Mouse (Mus musculus): ENCODE measurements around the gene Fam198a.

Fam198a gene

DNA sequence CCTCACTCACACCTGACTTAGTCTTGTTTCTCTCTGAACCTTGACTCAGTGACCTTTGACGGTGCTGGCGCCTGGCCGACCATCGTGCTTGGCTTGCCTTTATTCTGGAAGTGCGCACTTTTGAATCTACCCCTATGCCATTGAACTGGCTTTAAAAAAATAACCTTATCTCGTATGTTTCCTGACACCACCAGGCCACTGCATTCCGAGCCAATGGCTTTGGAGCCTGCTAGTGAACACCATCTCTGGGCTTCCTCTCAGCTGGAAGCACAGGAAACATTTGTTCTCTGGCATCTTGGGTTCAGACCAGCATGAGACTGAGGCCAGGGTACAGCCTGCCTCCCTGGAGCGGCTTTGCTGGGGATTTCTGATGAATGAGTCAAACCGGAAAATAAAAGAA is 72.0 kb downstream of the Fam198a start:
- DNase-seq (ENCODE audit: low spot score), result no peak

DNA sequence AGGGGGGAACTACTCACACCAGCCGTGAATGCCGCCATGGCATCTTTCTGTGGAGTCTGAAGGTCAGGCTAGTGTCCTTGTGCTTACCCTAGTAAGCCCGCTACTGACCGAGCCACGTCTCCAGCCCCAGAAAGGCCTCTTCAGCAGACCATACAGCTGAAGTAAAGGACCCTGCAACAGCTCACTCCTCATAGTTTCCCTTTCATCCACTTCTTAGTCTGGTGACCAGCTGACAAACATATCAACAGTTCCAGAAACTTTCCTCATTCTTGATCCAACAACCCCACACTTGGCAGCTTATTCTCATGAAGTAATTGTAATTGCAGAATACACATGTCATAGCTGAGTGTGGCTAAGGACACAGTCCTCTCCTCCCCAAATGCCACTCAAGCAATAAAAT is 73.1 kb downstream of the Fam198a start:
- DNase-seq (ENCODE audit: low spot score), result no peak

DNA sequence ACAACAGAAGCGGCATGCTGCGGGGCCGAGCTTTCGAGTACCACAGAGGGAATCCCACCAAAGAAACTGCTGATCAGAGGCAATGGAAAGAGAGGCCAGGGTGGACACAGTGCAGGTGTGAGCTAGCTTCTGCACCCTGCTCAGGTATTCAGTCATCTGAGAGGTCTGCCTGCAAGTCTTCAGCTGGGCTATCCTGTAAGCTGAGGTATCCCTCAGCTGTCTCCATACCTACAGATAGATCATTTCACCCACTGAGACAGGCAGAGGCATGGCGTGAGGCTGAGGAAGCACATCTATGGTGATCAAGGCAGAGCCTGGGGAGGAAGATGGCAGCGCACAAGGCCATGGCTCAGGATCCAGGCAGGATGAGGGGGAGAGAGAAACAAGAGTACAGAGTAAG is 73.6 kb downstream of the Fam198a start:
- no peak for DNase-seq (ENCODE audit: low spot score)

DNA sequence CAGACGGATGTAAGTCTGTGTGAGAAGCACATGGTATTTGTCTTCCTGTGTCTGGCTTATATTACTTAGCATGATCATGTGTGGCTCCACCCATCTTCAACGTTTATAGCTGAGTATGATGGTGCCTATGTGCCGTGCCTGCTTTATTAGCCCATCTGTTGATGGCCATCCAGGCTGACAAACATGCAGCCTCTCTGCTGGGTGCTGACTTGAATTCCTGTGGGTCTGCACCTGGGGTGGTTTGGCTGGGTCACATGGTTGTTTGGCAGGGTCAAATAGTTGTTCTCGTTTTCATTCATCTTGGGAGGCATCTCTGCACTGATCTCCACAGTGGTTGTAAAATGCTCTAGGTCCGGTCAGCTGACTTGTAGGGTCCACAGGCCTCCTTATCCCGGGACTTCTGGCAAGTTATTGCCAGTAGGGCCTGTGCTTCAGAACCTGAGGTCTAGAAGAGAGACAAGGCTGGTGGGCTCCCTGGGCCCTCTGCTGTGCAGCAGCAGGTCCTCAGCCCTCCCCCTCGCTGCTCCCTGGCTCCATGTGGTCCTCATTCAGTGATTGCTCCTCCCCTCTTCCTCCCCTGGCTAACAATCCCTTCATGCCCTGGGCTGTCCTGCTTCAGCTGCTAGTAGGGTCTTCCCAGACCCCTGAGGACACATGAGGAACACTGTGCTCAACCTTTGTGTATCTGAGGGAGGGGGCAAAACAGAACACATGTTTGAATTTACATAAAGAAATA is 75.2 kb downstream of the Fam198a start:
- no peak for DNase-seq (ENCODE audit: low spot score)

DNA sequence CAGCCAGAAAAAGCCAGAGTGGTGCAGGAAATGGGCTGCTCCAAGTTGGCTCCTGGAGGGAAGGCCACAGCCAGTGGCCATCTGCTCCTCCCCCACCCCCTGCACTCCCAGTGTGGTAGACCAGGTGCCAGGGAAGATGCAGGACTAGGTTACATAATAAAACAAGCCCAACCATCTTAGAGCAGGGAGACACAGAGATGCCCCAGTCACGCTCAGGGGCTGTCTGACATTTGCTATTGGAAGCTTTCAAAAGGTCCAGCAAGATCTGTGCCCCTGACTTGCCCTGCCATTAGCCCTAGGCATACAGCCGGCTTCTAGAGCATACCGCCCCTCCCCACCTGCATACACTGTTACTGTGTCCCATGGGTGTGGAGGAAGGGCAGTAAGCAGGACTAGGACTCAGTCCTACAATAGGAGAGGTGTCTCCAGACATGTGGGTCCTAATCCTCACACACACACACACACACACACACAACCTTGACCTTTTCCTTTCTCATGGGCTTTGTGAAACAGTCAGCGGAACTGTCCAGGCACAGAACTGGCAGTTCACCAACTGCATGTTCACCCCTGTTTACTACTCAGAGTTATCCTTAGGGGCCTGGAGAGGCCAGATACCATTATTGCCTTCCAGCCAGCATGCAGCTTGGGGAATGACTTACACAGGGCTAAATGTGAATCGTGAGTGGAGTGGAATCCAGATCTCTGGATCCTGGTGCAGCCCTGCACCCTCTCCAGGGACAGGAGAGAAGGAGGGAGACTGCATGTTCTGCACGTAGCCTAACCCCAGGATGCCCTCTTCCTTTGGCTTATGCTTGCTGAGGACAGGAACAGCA is 76.5 kb downstream of the Fam198a start:
- no peak for DNase-seq (ENCODE audit: low spot score)

DNA sequence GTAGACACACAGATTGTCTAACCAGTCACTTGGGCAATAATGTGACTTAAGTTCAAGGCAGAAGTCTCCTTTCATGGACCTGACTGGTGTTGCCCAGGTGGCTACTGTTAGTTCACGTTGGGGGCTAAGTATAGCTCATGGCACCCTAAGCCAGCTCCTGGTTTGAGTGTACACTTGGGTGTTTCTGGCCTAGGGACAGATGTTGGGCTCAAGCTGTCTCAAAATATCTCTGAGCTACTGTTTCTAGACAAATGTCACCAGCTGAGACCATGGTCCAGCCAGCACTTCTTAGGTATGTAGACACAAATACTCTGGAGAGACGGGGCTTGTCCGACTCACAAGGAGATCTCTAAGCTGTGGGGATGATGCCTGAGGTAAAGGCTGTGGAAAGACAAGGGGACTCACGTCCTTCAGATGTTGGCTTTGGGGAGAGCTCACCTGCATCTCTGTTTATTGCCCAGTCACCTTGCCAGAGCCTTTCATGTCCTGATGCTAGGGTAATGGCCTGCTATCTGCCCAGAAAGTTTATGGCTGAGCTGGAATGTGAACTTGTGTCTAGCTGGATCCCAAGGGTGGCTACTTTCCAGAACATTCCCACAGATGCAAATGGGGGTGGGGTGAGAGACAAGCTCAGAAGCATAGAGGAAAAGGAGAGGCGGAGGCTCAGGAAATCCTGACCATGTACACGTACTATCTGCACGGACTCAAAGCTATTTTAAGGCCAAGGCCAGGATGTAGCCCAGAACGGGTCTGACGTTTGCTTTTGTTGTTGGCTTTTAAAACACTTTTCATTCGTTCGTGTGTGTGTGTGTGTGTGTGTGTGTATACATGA is 77.3 kb downstream of the Fam198a start:
- DNase-seq (ENCODE audit: low spot score), result no peak

DNA sequence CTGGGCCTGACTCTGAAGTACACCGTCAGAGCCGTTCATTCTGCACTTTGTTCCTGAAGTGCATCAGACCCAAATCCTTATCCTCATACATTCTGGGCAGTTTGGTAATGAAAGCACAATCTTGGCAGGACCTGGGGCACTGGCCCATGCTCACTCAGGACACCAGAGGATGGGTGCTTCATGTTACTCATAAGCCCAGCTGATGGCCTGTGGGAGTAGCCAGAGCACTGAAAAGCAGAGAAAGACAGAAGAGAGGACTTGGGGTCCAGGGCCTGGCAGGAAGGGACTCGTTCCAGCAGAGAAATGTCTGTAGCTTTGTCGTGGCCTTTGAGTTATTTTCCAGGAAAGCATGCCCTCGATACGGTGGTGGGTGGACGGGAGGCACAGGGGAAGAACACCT is 79.0 kb downstream of the Fam198a start:
- DNase-seq (ENCODE audit: low spot score), result no peak
